20 mouse cellular contexts compared by ENCODE assay signal in genomic region chr12:112630796-112631195, GRCm38 (mm10).
"Had no signal": no experiment of that assay in that cellular context is flagged by ENCODE, and none has a peak within 500 bp of the region (broad histone marks: within the 10 kb centered on the region; RNA-seq: fewer than 3 reads in every experiment).

No protein-coding gene starts in this region.

- H3K4me3 ChIP-seq: intestine, embryonic 15.5 days; layer of hippocampus, adult 2 months; limb, embryonic 10.5 days; limb, embryonic 13.5 days; midbrain, embryonic 12.5 days; midbrain, embryonic 15.5 days; neural tube, embryonic 13.5 days had no signal

- H3K36me3 ChIP-seq: intestine, embryonic 15.5 days; limb, embryonic 10.5 days; limb, embryonic 13.5 days; midbrain, embryonic 12.5 days; midbrain, embryonic 15.5 days; neural tube, embryonic 13.5 days had no signal

- H3K4me2 ChIP-seq: intestine, embryonic 15.5 days; limb, embryonic 13.5 days; midbrain, embryonic 12.5 days; midbrain, embryonic 15.5 days; neural tube, embryonic 13.5 days had no signal

- H3K9ac ChIP-seq: intestine, embryonic 15.5 days; limb, embryonic 13.5 days; liver, embryonic 14.5 days; midbrain, embryonic 12.5 days; midbrain, embryonic 15.5 days; neural tube, embryonic 13.5 days had no signal

- H3K9me3 ChIP-seq: intestine, embryonic 15.5 days; limb, embryonic 10.5 days; limb, embryonic 13.5 days; midbrain, embryonic 12.5 days; midbrain, embryonic 15.5 days; neural tube, embryonic 13.5 days had no signal

- ATAC-seq: intestine, embryonic 15.5 days; midbrain, embryonic 15.5 days had no signal

- DNase-seq: kidney, adult 18-20 months; kidney, adult 9 months; kidney, postnatal 14 days; layer of hippocampus, adult 9-11 months; lung, adult 2 months; lung, postnatal 14 days; lung, postnatal 4 days; retina, postnatal 1 day; right cerebral cortex, postnatal 25 days; spleen, adult 18-20 months; thymus, adult 18-20 months; thymus, postnatal 4 days had no signal

- H3K27ac ChIP-seq: intestine, embryonic 15.5 days; layer of hippocampus, adult 2 months; limb, embryonic 10.5 days; limb, embryonic 13.5 days; liver, embryonic 14.5 days; midbrain, embryonic 12.5 days; midbrain, embryonic 15.5 days; neural tube, embryonic 13.5 days had no signal

- H3K27me3 ChIP-seq: intestine, embryonic 15.5 days; limb, embryonic 13.5 days; midbrain, embryonic 12.5 days; midbrain, embryonic 15.5 days; neural tube, embryonic 13.5 days had no signal
